Mouse (Mus musculus) embryonic facial prominence, embryonic 13.5 days (tissue): Measurements from ENCODE around the gene Hspb6. TPM values are rescaled to one million over a fixed set of nuclear protein-coding genes. Genes with fewer than 3 reads are reported as not detected.
A peak's percentile ranks its signal among the peaks of the same experiment; 100 is the strongest.

Source experiments
- ATAC-seq: fragments of 200-750 bp; cut with Nextera tagmentation; 2 replicates; pipeline ENCODE4 v1.8.0; 2017; ENCODE audit warnings: low read depth; ENCODE audit not compliant: insufficient number of reproducible peaks, insufficient read depth, low FRiP score, low TSS enrichment
- H3K27ac ChIP-seq: fragments of 300-500 bp; sonication (generic); 2 replicates; pipeline ENCODE4 v1.5.1; 2015; ENCODE audit warnings: moderate library complexity, mild to moderate bottlenecking, inconsistent platforms
- H3K27me3 ChIP-seq: fragments of 300-500 bp; sonication (generic); 2 replicates; pipeline ENCODE4 v1.6.1; 2015; ENCODE audit warnings: mild to moderate bottlenecking, inconsistent platforms
- H3K36me3 ChIP-seq: fragments of 300-500 bp; sonication (generic); 2 replicates; pipeline ENCODE4 v1.6.1; 2015; ENCODE audit warnings: mild to moderate bottlenecking, inconsistent platforms
- H3K4me1 ChIP-seq: fragments of 300-500 bp; sonication (generic); 2 replicates; pipeline ENCODE4 v1.6.1; 2015; ENCODE audit warnings: inconsistent platforms
- H3K4me2 ChIP-seq: fragments of 300-500 bp; sonication (generic); 2 replicates; pipeline ENCODE4 v1.6.1; 2015; ENCODE audit warnings: moderate library complexity, mild to moderate bottlenecking, inconsistent platforms
- H3K4me3 ChIP-seq: fragments of 300-500 bp; sonication (generic); 2 replicates; pipeline ENCODE4 v1.5.1; 2015; ENCODE audit warnings: mild to moderate bottlenecking, inconsistent platforms
- H3K9ac ChIP-seq: fragments of 300-500 bp; sonication (generic); 2 replicates; pipeline ENCODE4 v1.6.1; 2015; ENCODE audit warnings: mild to moderate bottlenecking, inconsistent platforms
- H3K9me3 ChIP-seq: fragments of 300-500 bp; sonication (generic); 2 replicates; pipeline ENCODE4 v1.6.1; 2016; ENCODE audit warnings: inconsistent platforms
- WGBS: fragments of 180-500 bp; shearing (Covaris S2); methylation state at CpG from one replicate; pipeline ENCODE4 v1.1.7; 2015; ENCODE audit warnings: mixed read lengths; 5-methylcytosine and 5-hydroxymethylcytosine counted together
- polyA plus RNA-seq: library from polyadenylated mRNA; unstranded; fragments of >200 nt; fragmentation: Nextera tagmentation; extraction: Ambion mirVana; gene quantifications from 2 replicates; pipeline ENCODE4 v1.2.1, GENCODE M21; 2015

Hspb6 gene
- polyA plus RNA-seq = 16.5 and 21.0 TPM in 2 replicates

DNA sequence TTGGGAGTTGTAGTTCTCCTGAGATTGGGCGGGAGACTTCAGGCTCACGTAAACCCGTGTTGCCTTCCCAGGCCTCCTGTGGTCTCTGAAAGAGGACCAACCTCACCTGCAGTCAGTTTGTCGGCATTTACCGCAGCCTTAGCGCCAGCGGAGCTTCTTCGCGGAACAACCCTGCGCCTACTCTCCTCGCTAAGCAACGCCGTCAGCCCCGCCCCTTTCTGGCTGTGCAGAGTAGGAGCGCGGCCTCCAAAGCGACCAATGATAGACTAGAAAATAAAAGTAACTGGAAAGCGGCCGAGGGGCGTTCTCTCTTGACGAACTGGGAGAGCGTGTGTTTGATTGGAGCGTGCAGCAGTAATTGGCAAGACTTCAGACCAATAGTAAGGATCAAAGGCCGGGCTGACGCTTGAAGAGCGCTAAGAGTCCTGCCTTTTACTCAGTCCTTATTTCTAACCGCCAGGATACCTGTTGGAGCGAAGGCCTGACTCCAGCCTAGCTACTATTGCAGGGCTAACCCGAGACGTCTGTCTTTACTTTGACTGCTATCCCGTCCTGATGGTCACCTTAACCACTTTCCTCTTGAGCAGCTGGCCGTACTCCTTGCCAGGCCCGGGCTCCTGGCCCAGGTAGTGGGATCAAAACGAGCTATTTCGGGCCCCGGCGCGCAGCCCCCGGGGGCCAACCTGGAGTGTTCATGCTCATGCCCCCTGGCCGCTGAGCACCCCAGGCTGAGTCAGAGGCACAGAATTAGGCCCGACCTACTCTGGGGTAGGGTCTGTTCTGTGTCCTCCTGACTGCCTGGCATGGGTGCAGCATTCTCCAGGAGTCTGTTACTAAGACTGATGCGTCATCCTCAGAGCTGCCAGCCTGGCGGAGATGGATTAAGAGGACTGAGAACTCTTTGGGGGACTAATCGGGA is at the start of gene Hspb6, which contains the start of gene Proser3:
Gene Hspb6, plus strand, starts transcription at position 77 of the 919 bp plus-strand sequence.
Gene Proser3, minus strand, starts transcription at position 198 of the 919 bp plus-strand sequence.
- H3K27ac ChIP-seq = peak within 1 kb of the TSS; percentile 99
- H3K4me3 ChIP-seq = peak within 1 kb of the TSS; percentile 61
- H3K36me3 ChIP-seq = peaks cover 50% of the 10 kb centered on the region
- peak; percentile 96 for ATAC-seq
- peak within 1 kb of the TSS; percentile 82 for H3K9ac ChIP-seq
- no peaks in the 10 kb centered on the region for H3K27me3 ChIP-seq
- WGBS = under 1% methylated on average over 44 of the region's 44 CpGs
- H3K9me3 ChIP-seq = no peaks in the 10 kb centered on the region
- H3K4me1 ChIP-seq = peaks cover 20% of the 10 kb centered on the region
- peak within 1 kb of the TSS; percentile 94 for H3K4me2 ChIP-seq

DNA sequence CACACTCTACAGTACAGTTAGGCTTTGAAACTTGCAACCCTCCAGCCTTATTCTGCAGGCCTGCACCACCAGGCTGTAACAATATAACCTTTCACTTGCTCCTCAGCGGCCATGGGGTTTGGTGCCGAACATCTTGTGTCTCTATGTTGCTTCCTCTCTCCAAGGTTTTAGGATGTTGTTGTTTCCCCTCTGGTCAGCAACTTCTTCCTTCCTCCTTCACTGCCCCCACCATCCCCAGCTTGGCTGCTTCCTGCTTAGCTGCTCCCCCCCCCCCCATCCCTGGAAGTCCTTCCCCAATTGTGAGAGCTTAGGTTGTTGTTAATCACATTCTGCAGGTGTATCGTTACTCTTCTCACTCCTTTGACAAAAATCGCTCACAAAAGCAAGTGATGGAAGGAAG is 43.9 kb upstream of the Hspb6 start:
- ATAC-seq = no peak
- Histone ChIP-seq H3K27ac (no peak overlapping the region), H3K4me2 (no peak overlapping the region), H3K9me3 (no peaks in the 10 kb centered on the region), H3K4me1 (no peaks in the 10 kb centered on the region), H3K27me3 (no peaks in the 10 kb centered on the region), H3K36me3 (no peaks in the 10 kb centered on the region), H3K4me3 (no peak overlapping the region), H3K9ac (no peak overlapping the region)
- 64% methylated on average over 4 of the region's 4 CpGs for WGBS

DNA sequence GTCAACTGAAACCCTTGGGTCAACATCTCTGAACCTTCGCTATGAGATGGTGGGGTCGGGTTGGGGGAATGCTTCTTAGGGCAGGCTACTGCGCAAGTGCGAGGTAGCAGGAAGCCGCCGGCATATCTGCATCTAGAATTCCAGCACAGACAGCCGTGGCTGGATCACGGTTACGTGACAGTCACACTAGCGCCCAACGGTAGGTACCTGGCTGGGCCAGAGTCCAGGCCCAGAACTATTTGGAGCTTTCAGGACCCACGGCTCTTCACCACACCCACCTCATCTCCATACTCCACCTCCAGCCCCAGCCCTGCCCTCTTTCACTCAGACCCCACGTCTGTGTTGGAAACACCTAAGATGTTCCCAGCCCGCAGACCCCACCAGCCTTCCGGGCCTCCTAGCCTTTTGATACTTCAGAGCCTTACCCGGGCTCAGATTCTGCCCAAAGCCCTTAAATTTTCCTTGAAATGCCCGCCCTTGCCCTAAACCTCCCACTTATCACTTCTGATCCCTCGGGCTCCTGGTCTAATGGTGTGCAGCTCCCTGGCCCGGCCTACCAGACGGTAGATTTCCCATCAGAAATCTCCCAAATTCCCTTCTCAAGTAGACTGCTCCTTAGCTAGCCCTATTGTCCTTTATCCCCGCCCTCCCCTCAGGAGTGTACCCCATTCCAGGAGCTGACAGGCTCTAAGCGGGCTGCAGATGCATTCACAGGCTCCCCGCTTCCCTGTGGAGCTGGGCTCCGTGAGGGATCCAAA is 36.8 kb upstream of the Hspb6 start:
- Histone ChIP-seq H3K9me3 (no peaks in the 10 kb centered on the region), H3K4me1 (no peaks in the 10 kb centered on the region), H3K4me3 (no peak overlapping the region), H3K36me3 (no peaks in the 10 kb centered on the region), H3K4me2 (no peak overlapping the region), H3K27me3 (no peaks in the 10 kb centered on the region), H3K9ac (no peak overlapping the region), H3K27ac (no peak overlapping the region)
- no peak for ATAC-seq
- WGBS = 54% methylated on average over 24 of the region's 24 CpGs

DNA sequence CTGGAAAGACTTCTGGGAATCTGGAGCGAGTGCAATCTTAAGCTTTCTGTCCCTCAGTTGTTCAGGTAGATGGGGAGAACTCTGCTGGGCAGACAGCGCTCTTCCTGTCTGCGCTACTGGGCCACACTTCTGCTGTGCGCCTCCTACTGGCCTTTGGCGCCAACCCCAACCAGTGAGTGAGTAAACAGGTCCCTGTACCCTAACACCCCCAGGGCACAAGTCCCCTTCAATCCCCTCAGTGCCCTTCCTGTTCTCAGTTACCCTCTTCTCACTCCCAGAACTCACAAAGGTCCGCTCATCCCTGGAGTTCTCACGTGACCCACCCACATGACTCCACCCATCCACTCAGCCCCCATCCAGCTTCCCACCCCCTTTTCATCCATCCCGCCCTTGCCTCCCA is 33.7 kb upstream of the Hspb6 start:
- H3K36me3 ChIP-seq = peaks cover 10% of the 10 kb centered on the region
- no peak overlapping the region for H3K4me2 ChIP-seq
- H3K27ac ChIP-seq = no peak overlapping the region
- 30% methylated on average over 8 of the region's 8 CpGs for WGBS
- H3K9ac ChIP-seq = no peak overlapping the region; the same call in 1 of the 2 replicates
- 0 out of 2 replicates have a peak, but pooled peaks cover 3% of the 10 kb centered on the region for H3K4me1 ChIP-seq
- no peak for ATAC-seq
- no peaks in the 10 kb centered on the region for H3K27me3 ChIP-seq
- no peak overlapping the region for H3K4me3 ChIP-seq
- H3K9me3 ChIP-seq = no peaks in the 10 kb centered on the region

DNA sequence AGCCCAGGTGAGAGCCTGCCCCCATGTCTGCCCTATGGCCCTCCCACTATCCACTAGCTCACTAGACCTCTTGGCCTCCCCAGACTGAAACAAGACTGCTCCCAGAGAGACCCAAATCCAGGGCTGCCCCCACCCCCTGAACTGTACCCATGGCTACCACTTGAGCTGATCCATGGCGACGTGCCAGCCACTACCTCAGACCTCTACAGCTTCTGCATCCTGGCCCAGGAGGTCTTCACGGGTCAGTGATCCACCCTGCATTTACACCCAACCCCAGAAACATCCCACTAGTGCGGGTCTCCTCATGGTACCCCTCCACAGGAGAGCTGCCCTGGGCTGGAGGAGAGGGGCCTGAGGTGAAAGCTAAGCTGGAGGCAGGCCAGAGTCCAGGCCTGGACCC is 31.6 kb upstream of the Hspb6 start:
- H3K4me3 ChIP-seq = no peak overlapping the region
- H3K4me2 ChIP-seq = no peak overlapping the region
- 76% methylated on average over 4 of the region's 4 CpGs for WGBS
- ATAC-seq = no peak
- H3K27me3 ChIP-seq = no peaks in the 10 kb centered on the region
- no peaks in the 10 kb centered on the region for H3K9me3 ChIP-seq
- H3K4me1 ChIP-seq = 0 out of 2 replicates have a peak, but pooled peaks cover 3% of the 10 kb centered on the region
- H3K9ac ChIP-seq = no peak overlapping the region
- H3K36me3 ChIP-seq = peaks cover 30% of the 10 kb centered on the region
- no peak overlapping the region for H3K27ac ChIP-seq

DNA sequence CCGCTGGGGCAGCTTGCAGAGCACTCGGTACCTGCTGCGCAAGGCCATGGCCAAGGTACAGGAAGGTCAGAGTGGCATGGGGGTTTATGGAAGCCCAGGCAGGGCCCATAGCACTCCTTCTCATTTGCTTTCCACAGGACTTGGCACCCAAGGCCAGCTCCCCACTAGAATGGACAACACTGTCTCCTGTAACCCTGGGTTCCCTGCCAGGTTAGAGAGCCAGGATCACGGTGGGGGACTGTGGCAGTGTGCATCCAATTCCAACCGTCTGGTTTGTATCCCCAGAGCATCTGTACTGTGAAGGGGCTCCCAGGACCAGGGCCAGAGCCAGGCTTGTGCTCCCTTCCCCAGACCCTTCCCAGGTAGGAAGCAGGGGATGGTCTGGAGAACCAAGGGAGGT is 31.1 kb upstream of the Hspb6 start:
- H3K9ac ChIP-seq = no peak overlapping the region
- no peaks in the 10 kb centered on the region for H3K9me3 ChIP-seq
- ATAC-seq = no peak
- 0 out of 2 replicates have a peak overlapping the region, but pooled peaks have one; percentile 11 for H3K27ac ChIP-seq
- WGBS = 67% methylated on average over 5 of the region's 5 CpGs
- H3K36me3 ChIP-seq = peaks cover 35% of the 10 kb centered on the region
- no peak overlapping the region for H3K4me2 ChIP-seq
- peaks cover 6% of the 10 kb centered on the region for H3K4me1 ChIP-seq
- no peak overlapping the region for H3K4me3 ChIP-seq
- H3K27me3 ChIP-seq = no peaks in the 10 kb centered on the region

DNA sequence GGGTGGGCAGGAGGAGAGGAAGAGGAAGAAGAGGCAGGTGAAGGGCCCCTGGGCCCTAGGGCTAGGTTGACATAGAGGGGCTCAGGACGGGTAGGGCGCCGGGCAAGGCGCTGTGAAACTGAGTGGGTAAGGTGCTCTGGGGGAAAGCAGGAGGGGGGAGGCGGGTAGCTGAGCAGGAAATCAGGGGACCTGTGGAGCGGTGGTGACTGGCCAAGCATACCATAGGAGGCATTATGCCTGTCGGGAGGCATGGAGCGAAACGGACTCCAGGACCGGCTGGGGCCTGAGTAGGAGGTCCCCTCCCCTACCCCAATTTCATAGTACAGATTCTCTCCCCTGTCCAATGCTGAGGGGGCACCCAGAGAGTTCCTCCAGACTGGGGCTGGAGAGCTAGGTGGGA is 29.1 kb upstream of the Hspb6 start:
- WGBS = 88% methylated on average over 10 of the region's 10 CpGs
- Histone ChIP-seq H3K27me3 (no peaks in the 10 kb centered on the region), H3K9me3 (no peaks in the 10 kb centered on the region), H3K9ac (no peak overlapping the region), H3K4me1 (peaks cover 20% of the 10 kb centered on the region), H3K4me2 (no peak overlapping the region), H3K4me3 (no peak overlapping the region), H3K36me3 (peaks cover 54% of the 10 kb centered on the region), H3K27ac (no peak overlapping the region)
- no peak for ATAC-seq

DNA sequence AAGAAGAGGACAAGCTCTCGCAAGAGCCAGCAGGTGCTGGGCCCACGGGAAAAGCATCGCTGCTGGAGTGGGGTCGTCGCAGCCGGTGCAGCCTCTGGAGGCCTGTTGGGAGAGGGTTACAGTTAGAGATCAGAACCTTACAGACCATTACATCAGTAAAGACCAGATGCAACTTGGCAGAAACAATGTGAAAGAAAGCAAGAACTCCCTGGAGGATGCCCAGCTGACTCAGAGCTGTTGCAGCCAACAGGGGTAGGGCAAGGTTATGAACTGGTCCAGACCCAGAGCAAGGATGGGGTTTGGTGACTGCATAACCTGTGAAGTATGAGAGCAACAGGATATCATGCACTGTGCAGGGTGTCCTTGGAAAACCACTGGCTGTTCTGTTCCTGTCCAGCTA is 27.5 kb upstream of the Hspb6 start:
- Histone ChIP-seq H3K9me3 (no peaks in the 10 kb centered on the region), H3K27me3 (no peaks in the 10 kb centered on the region), H3K9ac (no peak overlapping the region), H3K27ac (no peak overlapping the region), H3K36me3 (peaks cover 70% of the 10 kb centered on the region), H3K4me2 (no peak overlapping the region), H3K4me3 (no peak overlapping the region), H3K4me1 (peaks cover 20% of the 10 kb centered on the region)
- ATAC-seq = no peak
- WGBS = 83% methylated on average over 6 of the region's 6 CpGs

DNA sequence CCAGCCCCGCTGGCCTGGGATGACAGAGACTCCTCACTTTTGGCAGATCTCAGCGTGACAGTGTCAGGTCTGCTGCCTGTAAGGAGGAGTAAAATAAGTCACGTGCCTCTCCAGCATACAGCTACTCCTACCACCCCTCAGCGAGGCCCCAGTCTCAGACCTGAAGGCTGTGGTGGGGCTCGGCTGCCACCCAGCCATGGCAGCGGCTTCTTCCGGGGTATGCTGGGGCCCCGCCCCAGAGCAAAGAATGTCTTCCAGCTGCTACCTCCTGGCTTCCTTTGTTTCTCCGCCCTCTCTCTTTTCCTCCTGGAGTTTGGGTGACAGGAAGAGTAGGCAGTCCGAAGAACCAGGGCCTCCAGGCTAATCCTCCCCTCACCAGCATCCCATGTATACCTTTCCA is 26.0 kb upstream of the Hspb6 start:
- H3K9ac ChIP-seq = peak overlapping the region; percentile 64
- H3K4me1 ChIP-seq = peaks cover 20% of the 10 kb centered on the region
- H3K36me3 ChIP-seq = peaks cover 84% of the 10 kb centered on the region
- H3K9me3 ChIP-seq = no peaks in the 10 kb centered on the region
- H3K27ac ChIP-seq = peak overlapping the region; percentile 84
- 14% methylated on average over 10 of the region's 10 CpGs for WGBS
- peak overlapping the region; percentile 53 for H3K4me2 ChIP-seq
- H3K27me3 ChIP-seq = no peaks in the 10 kb centered on the region
- peak overlapping the region; percentile 27 for H3K4me3 ChIP-seq
- no peak for ATAC-seq

DNA sequence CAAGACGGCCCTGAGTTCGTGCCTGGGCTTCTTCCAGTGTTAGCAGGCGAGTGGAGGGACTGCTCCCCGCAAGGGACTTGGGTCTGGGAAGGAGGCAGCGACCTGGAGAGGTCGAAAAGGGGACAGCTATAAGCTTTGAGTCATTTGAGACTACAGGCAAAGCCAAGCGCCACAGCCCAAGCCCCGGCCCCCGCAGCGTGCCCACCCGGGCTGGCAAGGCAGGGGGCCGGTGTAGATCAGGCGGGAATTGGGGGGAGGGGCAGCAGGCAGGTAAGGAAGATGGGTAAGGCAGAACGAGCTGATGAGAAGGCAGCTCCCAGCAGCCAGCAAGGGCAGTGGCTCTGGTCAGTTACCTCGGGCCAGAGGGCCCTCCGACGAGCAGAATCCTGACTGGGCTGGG is 25.6 kb upstream of the Hspb6 start:
- Histone ChIP-seq H3K27ac (peak overlapping the region; percentile 84), H3K4me1 (peaks cover 23% of the 10 kb centered on the region), H3K27me3 (no peaks in the 10 kb centered on the region), H3K9me3 (no peaks in the 10 kb centered on the region), H3K4me3 (peak overlapping the region; percentile 27), H3K36me3 (peaks cover 88% of the 10 kb centered on the region), H3K4me2 (peak overlapping the region; percentile 53), H3K9ac (peak overlapping the region; percentile 64)
- ATAC-seq = no peak
- WGBS = 11% methylated on average over 17 of the region's 17 CpGs

DNA sequence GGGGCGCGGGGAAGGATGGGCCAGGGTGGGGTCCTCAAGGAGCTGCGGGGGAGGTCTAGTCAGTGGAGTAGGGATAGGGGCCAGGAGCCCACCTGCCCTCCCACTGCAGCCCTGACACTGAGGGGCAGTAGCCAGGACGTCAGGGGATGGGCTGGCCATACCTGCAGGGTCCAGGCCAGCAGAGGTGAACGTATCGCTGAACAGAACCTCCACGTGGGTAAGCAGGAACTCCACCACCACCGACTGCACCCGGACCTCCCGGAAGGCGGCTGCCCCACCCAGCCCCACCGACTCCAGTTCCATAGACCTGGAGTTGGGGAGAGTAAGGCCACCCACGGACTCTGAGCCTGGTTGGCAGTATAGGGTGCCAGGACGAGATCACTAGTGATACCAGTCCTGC is 25.0 kb upstream of the Hspb6 start:
- H3K27ac ChIP-seq = peak overlapping the region; percentile 84
- 78% methylated on average over 14 of the region's 14 CpGs for WGBS
- peak overlapping the region; percentile 53 for H3K4me2 ChIP-seq
- H3K9ac ChIP-seq = peak overlapping the region; percentile 64; the same call in 1 of the 2 replicates
- H3K9me3 ChIP-seq = no peaks in the 10 kb centered on the region
- H3K4me1 ChIP-seq = peaks cover 26% of the 10 kb centered on the region
- H3K4me3 ChIP-seq = peak overlapping the region; percentile 27
- H3K27me3 ChIP-seq = no peaks in the 10 kb centered on the region
- no peak for ATAC-seq
- H3K36me3 ChIP-seq = peaks cover 93% of the 10 kb centered on the region
